Mouse (Mus musculus): ENCODE measurements around the gene Zfp473.
"Not testable (repeated sequence)": the region's sequence is repeated elsewhere in the genome, so short reads cannot be mapped to it uniquely, and the experiment has no call there.

Gene Zfp473

DNA sequence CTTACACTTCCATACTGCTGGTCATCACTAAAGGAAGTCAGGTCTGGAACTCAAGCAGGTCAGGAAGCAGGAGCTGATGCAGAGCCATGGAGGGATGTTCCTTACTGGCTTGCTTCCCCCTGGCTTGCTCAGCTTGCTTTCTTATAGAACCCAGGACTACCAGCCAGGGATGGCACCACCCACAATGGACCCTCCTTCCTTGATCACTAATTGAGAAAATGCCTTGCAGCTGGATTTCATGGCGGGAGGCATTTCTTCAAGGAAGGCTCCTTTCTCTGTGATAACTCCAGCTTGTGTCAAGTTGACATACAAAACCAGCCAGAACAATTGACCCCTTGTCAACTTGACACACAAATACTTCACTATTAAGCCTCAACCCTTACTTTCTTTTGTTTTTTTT, at the start of gene Zfp473:
Gene Zfp473, minus strand, starts transcription at position 101 of the 400 bp plus-strand sequence.
- DNase-seq (ENCODE audit: low spot score) = not testable (repeated sequence)

DNA sequence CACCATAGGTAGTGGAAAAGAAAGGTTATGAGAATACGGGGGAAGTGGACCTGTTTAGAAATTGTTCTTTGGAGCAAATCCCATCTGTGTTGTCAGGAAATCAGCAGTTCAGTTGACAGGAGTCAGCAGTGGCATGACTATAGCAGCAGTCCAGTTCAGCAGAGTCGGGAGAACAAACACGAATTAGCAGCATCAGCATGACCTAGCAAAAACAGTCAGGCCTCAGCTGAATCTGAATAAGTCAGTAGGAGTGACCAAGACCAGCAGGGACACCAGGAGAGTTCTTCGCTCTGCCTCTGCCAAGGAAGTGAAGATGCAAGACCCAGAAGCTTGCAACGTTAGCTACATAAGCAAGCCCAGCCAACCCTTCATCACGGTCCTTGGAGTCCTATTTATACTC, 41.9 kb upstream of the Zfp473 start:
- DNase-seq (ENCODE audit: low spot score) = no peak

DNA sequence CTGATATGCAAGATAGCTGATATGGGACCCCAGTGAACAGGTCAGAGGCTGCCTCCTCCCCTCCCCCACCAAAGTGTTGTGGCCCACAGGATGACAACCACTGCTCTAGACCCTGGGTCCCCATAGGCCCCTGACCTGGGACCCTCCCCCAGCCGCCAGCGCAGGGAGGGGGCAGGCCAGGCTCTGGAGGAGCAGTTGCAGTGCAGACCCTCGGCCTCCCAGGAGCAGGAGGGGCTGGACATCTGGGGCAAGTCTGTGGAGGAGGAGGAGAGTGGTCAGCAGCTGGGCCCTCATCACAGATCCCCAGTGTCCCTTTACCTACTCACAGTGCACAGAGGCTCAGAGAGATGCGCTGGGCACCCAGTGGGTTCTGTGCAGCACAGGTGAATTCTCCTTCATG, 39.2 kb upstream of the Zfp473 start:
- DNase-seq (ENCODE audit: low spot score) = no peak

DNA sequence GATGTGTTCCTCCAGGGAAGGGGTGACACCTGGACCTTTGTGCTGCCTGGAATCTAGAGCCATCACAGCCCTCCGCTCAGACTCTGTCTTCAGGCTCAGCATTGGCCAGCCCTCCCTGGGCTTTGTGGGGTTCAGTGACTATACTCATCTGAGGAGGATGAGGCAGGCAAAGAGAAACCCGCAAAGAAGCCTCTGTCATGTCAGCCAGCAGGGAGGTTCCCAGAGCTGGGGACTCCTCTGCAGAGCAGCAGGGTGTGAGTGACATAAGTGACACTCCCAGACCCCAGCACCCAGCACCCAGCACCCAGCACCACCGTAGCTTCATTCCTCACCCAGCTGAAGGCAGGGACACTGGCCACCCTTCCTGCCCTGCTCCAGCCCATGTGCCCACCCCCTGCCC, 38.7 kb upstream of the Zfp473 start:
- no peak for DNase-seq (ENCODE audit: low spot score)

DNA sequence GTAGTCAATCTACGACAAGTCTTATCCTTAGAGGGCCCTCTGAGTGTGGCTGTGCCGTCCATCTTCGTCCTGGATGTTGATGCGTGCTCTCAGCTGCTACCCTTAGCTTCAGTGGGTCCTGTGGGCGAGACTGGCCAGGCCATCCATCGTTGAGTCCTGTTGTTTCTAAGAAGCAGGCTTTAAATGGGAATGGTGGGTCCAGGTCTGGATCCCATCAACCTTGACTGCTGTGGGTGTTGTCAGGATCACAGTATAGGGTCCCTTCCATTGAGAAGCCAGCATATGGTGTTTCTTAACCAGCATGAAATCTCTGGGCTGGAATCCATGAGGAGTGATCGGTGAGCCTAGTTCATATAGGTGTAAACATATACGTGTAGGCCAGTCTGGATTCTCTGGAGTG, 29.3 kb upstream of the Zfp473 start:
- no peak for DNase-seq (ENCODE audit: low spot score)

DNA sequence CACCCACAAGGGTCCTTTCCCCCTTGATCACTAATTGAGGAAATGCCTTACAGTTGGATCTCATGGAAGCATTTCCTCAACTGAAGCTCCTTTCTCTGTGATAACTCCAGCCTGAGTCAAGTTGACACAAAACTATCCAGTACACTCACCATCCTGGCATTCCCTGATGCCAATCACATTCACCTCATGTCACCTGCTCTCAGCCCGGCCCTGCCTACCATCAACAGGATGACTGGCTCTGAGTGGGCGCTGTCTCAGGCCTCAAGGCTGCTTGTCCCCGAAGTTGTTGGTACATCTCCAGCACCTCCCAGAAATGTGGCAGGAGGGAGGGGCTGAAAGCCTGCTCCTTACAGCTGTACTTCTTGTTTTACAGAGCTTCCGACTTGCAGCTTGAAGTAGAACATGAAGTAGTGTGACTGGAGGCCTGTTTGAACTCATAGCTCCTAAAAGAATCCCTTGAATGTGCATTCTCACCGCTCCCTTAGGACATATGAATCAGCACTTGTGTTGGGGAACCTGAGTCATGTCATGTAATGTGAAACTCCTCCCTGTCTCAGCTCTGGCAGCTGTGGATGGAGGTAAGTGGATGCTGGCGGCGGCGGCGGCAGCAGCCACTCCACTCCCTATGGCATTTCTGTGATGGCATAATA, 26.1 kb upstream of the Zfp473 start:
- no peak for DNase-seq (ENCODE audit: low spot score)

DNA sequence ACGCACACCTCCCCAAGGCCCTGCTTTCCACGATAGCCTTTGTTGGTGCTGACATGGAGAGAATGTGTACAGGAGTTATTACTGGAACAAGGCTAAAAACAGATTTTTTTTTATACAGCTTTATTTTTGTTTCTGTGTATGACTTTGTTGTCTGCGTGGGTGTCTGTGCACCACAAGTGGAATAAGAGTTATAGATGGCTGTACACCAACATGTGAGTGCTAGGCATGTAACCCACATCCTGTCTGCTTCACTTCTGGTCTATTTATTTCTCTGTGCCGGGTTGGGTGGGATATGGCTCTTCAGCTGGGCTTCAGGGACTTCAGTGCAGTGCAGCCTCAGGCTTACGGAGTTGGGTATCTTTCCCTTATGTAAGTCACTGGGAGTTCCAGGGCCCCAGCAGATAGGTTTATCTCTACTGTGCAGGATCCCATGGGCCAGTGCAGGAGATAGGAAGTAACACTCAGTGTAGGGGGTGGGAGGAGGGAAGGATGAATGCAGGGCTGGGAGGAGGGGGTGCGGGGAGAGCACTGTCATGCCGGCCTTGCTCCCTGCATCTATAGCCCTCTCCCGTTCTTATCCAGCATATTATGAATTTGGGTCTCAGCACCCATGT, 21.8 kb upstream of the Zfp473 start:
- DNase-seq (ENCODE audit: low spot score) = no peak

DNA sequence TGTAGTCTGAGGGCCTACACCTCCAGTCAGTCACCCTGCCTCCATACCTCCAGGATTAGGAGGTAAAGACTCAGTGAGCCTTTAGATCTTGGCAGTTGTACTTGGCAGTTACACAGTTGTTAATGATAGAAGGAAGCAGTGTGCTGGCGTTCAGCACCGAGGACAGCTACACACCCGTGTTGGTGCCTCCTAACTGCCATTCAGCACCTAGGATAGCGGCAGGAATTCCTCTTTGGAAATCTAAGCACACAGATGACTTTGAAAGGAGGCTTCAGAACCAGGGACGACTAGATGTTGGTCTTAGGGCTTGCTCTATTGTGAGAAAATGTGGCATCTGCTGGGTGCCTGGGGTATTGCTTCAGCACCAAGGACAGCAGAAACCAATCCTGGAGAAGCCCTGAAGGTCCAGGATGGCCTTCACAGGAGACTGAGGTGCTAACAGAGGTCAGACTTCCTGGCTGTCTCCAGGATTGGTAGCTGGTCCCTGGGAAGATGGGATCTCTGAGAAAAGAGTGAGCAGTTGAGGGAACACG, 19.3 kb upstream of the Zfp473 start:
- no peak for DNase-seq (ENCODE audit: low spot score)

DNA sequence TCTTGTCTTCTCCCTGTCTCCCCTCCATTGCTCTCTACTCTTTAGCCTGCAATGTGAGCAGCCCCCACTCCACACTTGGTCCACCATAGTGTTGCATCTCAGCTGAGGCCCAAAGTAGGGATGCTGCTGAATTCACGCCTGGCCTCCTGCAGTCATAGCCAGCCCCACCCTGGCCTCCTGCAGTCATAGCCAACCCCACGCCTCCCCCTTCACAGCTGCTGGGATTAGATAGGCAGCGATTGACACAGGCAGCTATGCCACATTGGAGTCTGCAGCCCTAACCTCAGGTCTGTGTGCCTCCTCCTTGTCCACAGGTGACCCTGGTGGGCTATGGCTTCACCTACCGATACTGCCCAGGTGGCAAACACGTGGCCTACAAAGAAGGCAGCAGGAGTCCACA, 17.3 kb upstream of the Zfp473 start:
- no peak for DNase-seq (ENCODE audit: low spot score)

DNA sequence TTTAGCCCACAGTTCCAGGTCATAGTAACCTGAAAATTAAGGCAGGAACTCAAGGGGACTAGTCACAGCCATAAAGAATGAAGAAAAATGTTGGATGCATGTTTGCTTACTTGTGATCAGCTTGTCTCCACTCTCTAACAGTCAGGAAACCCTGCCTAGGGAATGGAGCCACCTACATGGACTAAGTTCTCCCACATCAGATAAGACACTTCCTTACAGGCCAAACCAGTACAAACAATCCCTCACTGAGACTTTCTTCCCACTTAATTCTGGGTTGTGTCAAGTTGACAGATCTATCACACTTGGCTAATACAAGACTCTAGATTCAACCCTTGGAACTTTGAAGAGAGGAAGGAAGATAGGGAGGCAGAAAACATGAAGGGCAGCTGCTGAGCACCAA, 9.5 kb upstream of the Zfp473 start:
- DNase-seq (ENCODE audit: low spot score) = no peak

DNA sequence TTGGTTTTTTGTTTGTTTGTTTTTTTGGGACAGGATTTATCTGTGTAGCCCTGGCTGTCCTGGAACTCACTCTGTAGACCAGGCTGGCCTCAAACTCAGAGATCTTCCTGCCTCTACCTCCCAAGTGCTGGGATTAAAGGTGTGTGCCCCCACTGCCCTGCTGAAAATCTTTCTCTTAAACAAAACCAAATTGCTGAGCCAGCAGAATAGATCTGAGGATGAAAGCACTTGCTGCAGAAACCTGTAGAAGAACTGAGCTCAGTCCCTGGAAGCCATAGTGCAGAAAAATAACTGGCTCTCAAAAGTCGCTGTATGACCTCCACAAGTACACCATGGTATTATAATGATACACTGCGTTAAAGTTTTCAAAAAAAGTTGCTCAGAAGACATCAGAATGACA, 6.3 kb upstream of the Zfp473 start:
- no peak for DNase-seq (ENCODE audit: low spot score)

DNA sequence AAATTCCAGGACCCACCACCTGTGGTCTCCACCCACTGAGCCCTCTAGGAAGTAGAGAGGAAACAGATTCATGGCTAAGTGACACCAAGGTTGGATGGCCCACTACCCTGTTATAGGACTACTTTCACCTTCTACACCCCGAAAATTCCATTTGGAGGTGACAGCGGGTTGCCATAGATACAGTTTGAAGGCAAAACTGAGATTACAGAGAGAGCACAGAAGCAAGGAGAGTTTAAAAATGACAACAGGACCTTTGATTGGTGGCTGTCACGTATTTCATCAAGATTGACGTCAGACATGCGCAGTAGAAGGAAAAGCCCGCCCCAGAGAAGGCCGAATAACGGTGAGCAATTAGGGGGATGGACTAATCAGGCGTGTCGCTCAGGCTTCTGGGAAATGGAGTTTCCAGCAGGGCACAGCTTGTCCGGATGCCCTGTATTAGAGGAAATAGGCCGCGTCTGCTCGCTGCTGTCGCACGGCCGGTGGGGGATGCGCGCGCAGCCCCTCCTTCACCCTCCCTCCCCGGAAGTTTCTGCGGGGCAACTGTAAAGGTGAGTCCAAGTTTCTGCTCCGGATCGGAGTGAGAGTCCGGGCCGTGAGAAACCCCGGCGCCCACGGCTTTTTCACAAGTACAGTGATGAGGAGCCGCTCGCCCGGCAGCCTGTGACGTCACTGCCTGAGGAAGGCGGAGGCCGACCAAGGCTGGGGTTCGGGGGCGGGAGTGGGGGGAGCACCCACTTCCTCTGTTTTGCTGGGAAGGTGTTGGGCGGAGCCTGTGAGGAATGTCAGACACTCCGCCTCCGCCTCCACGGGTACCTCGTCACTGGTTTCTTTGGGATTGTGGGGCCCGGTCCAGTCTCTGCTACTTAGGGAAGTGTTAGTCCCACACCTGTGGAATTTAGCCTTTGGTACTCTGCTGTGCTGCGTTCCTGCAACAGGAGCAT, 2.5 kb downstream of the Zfp473 start, which contains the start of gene Vrk3:
Gene Vrk3, plus strand, starts transcription at position 313 of the 944 bp plus-strand sequence.
- DNase-seq (ENCODE audit: low spot score) = peak; percentile 94

DNA sequence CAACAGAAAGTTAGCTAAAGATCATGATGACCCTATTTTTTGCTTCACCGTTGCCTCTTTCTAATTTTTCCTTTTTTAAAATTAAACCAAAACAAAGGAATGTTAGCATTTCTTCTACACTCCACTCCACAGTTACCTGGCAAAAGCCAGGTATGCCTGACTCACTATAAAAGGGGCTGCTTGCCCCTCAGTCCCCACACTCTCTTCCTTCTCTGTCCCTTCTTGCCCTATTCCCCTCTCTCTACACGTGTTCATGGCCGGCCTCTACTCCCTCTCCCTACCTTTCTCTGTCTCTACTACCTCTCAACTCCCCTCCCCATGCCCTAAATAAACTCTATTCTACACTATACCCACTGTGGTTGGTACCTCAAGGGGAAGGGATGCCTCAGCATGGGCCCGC, 3.7 kb downstream of the Zfp473 start:
- no peak for DNase-seq (ENCODE audit: low spot score)

DNA sequence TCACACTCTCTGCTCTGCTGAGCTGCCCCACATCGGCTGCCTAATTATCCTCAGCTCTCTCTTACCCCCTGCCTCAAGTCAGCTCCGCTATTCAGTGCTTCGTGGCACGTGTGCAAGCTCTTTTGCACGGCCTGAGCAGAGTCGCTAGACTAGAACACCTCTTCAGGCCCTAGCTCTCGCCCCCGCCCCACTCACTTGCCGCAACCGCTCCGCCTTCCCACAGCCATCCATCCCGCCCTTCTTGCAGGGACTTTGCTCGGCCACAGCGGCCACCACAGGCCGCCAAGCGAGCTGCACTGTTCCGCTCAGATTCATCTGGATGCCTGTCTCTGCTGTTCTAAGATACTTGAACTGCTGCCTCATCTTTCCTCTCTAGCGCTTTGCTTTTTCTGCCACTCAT, 5.8 kb downstream of the Zfp473 start:
- peak; percentile 33 for DNase-seq (ENCODE audit: low spot score)

DNA sequence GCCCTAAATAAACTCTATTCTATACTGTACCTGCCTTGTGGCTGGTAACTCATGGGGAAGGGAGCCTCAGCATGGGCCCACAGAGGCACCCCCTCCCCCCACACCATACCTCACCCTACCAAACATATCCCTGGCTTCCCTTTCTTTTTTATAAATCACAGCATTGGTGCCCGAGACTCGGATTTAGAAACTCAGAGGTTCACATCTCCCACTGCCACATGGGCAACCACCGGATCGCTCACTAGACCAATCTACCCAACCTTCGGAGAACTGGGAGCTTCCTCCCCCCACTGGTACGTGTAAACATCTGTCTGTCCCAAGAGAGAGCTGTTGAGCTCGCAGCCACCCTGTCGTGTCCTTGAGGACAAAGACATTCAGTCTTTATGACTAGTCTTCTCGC, 6.6 kb downstream of the Zfp473 start:
- DNase-seq (ENCODE audit: low spot score) = no peak

DNA sequence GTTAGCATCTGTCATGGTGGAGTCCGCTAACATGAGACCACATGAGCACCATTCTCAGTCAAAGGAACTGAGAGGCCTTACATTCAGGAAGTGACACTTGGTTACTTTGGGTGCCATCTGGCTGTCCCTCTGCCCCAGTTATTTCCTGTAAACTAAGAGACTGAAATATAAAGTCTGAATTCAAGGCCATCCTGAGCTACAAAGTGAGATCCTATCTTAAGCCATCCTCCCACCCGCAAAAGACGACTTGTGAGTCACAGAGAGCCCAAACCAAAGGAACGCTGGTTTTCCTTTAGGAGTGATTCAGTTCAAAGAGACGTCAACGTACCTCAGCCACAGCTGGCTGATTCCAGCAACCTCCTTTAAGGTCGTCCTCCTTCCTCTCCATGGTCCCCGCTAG, 9.5 kb downstream of the Zfp473 start:
- no peak for DNase-seq (ENCODE audit: low spot score)

DNA sequence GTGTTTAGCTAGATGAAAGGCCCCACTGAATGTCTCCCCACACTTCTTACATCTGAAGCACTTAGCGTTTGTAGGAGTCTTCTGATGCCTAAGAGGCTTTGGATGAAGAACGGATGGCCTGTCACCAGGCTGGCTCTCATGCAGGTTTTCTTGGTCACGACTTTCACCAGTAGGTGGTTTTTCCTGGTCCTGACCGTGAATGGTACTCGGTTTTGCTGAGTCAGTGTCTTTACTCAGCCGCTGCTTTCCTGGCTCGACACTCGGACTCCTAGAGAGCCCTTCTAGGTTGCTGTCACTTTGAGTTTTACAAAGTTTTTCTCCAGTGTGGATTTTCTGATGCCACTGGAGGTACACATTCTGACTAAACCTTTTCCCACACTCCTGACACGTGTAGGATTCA, 17.1 kb downstream of the Zfp473 start:
- no peak for DNase-seq (ENCODE audit: low spot score)

DNA sequence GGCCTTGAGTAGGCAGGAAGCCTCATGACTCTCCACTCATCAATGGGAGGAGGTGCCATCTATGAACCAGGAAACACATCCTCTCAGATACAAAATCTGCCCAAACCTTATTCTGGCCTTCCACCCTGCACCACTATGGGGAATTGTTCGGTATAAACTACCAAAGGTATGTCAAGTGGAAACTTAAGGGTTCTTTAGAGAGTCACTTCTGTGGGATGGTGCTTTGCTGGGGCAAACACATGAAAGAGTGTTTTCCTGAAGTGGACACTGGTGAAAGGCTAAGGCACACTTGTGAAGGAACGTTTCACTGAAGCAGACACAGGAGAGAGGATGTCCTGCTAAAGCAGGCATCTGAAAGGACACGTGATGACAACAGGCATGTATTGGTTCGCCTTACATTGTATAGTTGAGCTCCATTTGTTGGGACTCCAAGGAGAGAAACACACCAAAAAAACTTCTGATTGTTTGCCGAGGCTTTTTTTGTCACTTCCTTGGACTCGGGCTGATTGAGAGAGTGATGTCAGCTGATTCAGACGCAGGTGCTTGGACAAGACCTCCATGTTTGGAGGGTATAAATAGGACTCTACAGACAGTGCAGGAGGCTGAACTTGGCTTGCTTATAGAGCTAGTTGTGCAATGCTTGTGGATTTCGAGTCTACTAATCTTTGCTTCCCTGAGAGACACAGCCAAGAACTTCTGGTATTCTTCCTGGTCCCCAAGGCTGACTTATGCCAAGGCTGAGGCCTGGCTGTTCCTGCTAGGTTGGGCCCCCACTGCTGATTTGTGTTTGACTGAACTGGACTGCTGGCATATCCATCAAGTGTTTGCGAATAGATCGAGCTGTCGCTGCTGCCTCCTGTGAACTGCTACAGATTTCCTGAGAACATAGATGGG, 22.5 kb downstream of the Zfp473 start:
- DNase-seq (ENCODE audit: low spot score) = no peak

DNA sequence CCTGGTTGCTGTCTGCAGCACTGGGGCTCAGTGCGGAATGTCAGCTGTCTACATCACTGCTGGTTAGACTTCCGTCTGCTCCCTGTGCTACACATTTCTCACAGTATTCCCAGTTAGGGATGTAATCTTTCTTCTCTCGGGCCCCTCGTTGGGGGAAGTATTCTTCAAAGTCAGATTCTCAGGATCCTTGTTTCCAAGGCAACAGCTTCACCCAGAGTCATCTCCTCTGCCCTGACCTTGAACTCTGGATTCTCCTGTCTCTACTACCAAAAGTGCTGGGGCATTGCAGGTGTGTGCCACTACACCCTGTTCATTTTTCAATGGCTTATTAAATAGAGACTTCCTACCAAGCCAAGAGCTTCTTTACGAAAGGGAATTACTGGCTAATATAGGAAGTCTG, 23.7 kb downstream of the Zfp473 start:
- no peak for DNase-seq (ENCODE audit: low spot score)

DNA sequence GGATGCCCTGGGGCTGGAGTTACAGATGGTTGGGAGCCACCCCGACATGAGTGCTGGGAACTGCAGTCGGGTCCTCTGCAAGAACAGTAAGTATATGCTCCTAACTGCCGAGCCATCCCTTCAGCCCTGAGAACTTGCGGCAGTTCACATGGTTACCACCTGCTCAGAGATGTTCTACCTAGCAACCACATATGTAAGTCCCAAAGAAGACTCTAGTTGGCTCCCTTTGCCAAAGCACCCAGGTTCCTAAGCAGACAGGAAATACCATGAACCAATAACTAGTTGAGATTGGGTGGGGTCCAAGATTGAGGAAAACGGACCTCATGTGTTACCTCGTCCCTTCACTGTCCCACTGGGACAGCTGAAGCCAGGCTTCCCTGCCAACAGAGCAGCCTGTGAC, 24.5 kb downstream of the Zfp473 start:
- DNase-seq (ENCODE audit: low spot score) = no peak

DNA sequence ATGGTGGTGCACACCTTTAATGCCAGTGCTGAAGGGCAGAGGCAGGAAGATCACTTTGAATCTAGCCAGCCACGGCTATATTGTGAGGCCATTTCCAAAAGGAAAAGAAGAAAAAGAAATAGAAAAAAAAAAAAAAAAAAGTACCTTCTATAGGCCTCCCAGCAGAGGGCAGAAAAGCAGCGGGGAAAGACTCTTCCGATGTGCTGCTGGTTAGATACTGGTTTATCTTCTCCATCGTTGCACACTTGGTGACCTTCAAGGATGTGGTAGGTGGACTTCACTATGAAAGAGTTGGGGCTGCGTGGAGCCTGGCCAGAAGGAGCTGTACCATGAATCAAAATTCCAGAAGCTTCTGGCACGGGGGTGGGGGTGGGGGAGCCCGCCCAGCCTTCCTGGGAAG, 26.5 kb downstream of the Zfp473 start:
- no peak for DNase-seq (ENCODE audit: low spot score)

DNA sequence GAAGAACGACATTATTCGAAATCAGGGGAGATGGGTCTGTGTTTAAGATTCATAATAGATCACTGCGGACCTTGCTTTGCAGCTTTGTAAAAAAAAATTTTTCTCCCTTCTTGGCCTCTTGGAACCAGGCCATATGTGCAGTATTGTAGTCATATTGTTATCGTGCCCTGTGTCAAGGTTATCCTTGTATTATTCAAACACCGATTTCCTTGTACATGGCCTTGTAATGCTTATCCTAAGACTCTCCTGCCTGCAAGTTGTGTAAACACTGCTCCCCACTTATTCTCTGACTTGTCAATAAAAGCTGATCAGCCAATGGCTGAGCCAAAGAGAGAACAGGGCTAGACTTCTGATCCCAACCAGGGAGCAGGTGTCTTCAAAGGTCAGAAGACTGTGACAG, 28.8 kb downstream of the Zfp473 start:
- DNase-seq (ENCODE audit: low spot score) = no peak
